Mouse (Mus musculus) stomach, postnatal 0 days (tissue): ENCODE measurements at regions not wholly inside any gene's neighbourhood (a gene's known extent, or its start where the extent isn't known, plus 50 kb on each side); places are given as distances from the start of the nearest gene placed in this dataset.

ENCODE experiments used
- CTCF ChIP-seq: IDR thresholded peaks from 2 replicates; pipeline ENCODE4 v1.5.1; 2016; ENCODE audit warnings: antibody characterized with exemption, low read depth, mild to moderate bottlenecking, moderate library complexity
- EP300 ChIP-seq: optimal IDR thresholded peaks from 2 replicates; pipeline ENCODE3; 2016; ENCODE audit warnings: antibody characterized with exemption

- TF ChIP-seq CTCF: no peak
- TF ChIP-seq EP300: no peak
These were observed 74.6 kb upstream of the Ado start for GRCm38 (mm10) chr10:67623338-67623737.
